Mouse (Mus musculus): ENCODE measurements at regions not wholly inside any gene's neighbourhood (a gene's known extent, or its start where the extent isn't known, plus 50 kb on each side); places are given as distances from the start of the nearest gene placed in this dataset.

- TF ChIP-seq CTCF (IDR thresholded peaks at IDR 0.05; ENCODE audit: borderline replicate concordance, insufficient read depth, low read depth, low read length): no peak
- TF ChIP-seq POLR2A (IDR thresholded peaks at IDR 0.05; ENCODE audit: borderline replicate concordance, insufficient read depth, low read length): no peak
Observed at GRCm38 (mm10) chr3:52797164-52797563, 219.9 kb downstream of the Cog6 start.

Data from cerebellum, adult 2 months (tissue).